Mouse (Mus musculus) intestine, embryonic 16.5 days (tissue): ENCODE results near the gene Sobp. TPM values are rescaled to one million over a fixed set of nuclear protein-coding genes. Genes with fewer than 3 reads are reported as not detected.

Experiments
- ATAC-seq: fragments of 200-750 bp; cut with Nextera tagmentation; 2 replicates; pipeline ENCODE4 v1.8.0; 2017; ENCODE audit warnings: moderate TSS enrichment, moderate library complexity
- H3K27ac ChIP-seq: fragments of 300-500 bp; sonication (generic); 2 replicates; pipeline ENCODE4 v1.5.1; 2014; ENCODE audit warnings: mild to moderate bottlenecking, low read length
- H3K27me3 ChIP-seq: fragments of 300-500 bp; sonication (generic); replicated peaks from 2 replicates; pipeline ENCODE4 v1.6.1; 2014; ENCODE audit warnings: low read length, control low read depth, mixed read lengths; ENCODE audit not compliant: control insufficient read depth, insufficient read depth
- H3K36me3 ChIP-seq: fragments of 300-500 bp; sonication (generic); 2 replicates; pipeline ENCODE4 v1.6.1; 2014; ENCODE audit warnings: low read length, control low read depth; ENCODE audit not compliant: control insufficient read depth, insufficient read depth
- H3K4me1 ChIP-seq: fragments of 300-500 bp; sonication (generic); 2 replicates; pipeline ENCODE4 v1.6.1; 2014; ENCODE audit warnings: low read length, control low read depth, mixed read lengths; ENCODE audit not compliant: control insufficient read depth, insufficient read depth
- H3K4me2 ChIP-seq: fragments of 300-500 bp; sonication (generic); 2 replicates; pipeline ENCODE4 v1.6.1; 2014; ENCODE audit warnings: low read depth, low read length, control low read depth
- H3K4me3 ChIP-seq: fragments of 300-500 bp; sonication (generic); 2 replicates; pipeline ENCODE4 v1.5.1; 2014; ENCODE audit warnings: mild to moderate bottlenecking, low read length
- H3K9ac ChIP-seq: fragments of 300-500 bp; sonication (generic); 2 replicates; pipeline ENCODE4 v1.6.1; 2014; ENCODE audit warnings: low read depth, low read length
- H3K9me3 ChIP-seq: fragments of 300-500 bp; sonication (generic); 2 replicates; pipeline ENCODE4 v1.6.1; 2016; ENCODE audit warnings: low read length, control low read depth; ENCODE audit not compliant: control insufficient read depth
- WGBS: fragments of 180-500 bp; shearing (Covaris S2); extraction: QIAGEN DNeasy Blood & Tissue Kit; methylation state at CpG from one replicate; pipeline ENCODE4 v1.1.7; 2014; 5-methylcytosine and 5-hydroxymethylcytosine counted together
- polyA plus RNA-seq: library from polyadenylated mRNA; unstranded; fragments of >200 nt; fragmentation: Nextera tagmentation; extraction: Ambion mirVana; gene quantifications from 2 replicates; pipeline ENCODE4 v1.2.1, GENCODE M21; 2015

Gene Sobp
- polyA plus RNA-seq, 1 experiment from 2014 or later, result 0.46 TPM

DNA sequence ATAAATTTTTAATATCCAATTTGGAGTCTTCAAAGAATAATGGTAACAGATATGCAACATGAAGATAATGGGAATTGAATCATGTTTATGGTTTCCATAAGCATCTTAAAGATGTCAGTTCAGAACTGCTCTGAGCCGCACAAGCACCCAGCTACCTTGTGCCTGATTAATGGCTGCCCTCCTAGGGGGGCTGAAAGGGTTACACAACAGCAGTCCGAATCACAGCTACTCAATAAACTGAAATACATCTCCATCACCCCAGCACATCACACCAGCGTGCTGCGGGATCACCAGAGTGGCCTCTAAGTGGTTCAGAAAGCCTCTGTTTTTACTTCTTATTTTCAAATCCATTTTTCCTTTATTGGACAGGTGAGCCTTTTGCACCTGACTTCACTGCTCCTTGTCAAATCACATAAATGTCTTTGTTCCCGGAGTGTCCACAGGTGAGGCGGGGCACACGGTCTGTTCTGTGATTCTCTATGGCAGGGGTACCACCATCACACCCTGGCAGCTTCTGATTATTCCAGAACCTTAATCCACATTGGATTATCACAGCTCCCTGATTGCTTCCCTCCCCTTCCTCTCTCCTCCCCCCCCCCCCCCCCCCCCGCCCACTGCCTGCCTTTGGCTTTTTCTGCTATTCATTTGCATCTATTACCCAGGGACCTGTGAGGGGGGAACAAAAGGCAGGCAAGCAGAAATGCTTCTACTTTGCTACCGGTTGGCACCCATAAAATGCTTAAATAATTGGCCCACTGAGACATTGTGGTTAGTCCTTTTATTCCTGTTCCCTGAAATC is 90.8 kb downstream of the Sobp start:
- H3K9ac ChIP-seq, result no peak overlapping the region
- no peak overlapping the region for H3K4me3 ChIP-seq
- no peaks in the 10 kb centered on the region for H3K27me3 ChIP-seq
- H3K27ac ChIP-seq, result no peak overlapping the region
- H3K4me1 ChIP-seq, result no peaks in the 10 kb centered on the region
- no peaks in the 10 kb centered on the region for H3K9me3 ChIP-seq
- H3K4me2 ChIP-seq, result no peak overlapping the region
- WGBS, result 69% methylated on average over 8 of the region's 9 CpGs
- H3K36me3 ChIP-seq, result no peaks in the 10 kb centered on the region
- ATAC-seq, result no peak

DNA sequence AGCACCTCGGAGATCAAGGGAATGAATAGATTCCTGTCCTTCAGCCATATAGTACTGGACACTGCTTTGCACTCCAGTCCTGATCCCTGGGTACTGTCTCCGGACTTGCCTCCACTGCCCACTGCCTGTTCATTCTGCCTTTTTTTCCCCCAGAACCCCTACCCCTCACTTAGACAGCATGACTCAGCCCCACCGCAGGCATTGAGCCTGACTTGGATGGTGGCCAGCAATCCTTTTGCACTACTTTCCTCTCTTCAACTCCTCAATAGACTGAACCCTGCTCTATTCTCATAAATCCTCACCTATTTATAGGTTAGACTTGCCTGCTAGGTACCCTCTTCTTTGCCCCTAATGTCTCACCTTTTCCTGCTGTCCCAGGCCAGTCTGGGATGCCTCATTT is 93.0 kb downstream of the Sobp start:
- Histone ChIP-seq H3K9ac (no peak overlapping the region), H3K9me3 (no peaks in the 10 kb centered on the region), H3K27ac (no peak overlapping the region), H3K4me1 (no peaks in the 10 kb centered on the region), H3K27me3 (no peaks in the 10 kb centered on the region), H3K36me3 (no peaks in the 10 kb centered on the region), H3K4me3 (no peak overlapping the region), H3K4me2 (no peak overlapping the region)
- ATAC-seq, result no peak
- 73% methylated on average over 3 of the region's 3 CpGs for WGBS

DNA sequence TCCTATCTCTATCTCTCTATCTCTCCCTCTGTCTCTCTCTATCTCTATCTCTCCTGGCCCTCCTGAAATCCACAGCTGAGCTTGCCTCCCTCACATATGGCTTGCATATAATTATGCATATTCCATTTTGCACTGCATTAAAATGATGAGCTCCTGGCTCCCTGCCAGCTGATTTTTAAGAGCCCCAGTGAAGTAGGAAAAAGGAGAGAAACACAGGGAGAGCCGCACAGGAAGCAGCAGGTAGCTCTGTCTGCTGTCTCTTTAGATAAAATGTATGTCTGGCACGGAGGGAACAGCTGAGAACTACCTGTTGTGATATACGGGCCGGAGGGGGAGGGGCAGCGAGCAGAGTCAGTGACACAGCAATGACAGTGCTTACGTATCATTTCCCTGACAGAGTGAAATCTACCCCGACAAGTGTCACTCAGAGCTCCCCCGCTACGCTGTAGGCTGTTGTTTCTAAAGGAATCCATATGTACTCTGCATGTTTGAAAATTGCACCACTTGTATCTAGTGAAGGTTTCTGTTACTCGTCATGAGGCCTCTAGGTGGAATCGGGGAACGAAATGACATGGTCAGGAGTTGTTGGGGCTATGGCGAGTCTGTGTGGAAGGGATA is 98.7 kb downstream of the Sobp start:
- Histone ChIP-seq H3K36me3 (no peaks in the 10 kb centered on the region), H3K4me3 (no peak overlapping the region), H3K27me3 (no peaks in the 10 kb centered on the region), H3K9ac (no peak overlapping the region), H3K27ac (no peak overlapping the region), H3K4me2 (no peak overlapping the region), H3K4me1 (no peaks in the 10 kb centered on the region), H3K9me3 (no peaks in the 10 kb centered on the region)
- ATAC-seq, result no peak
- 62% methylated on average over 13 of the region's 13 CpGs for WGBS

DNA sequence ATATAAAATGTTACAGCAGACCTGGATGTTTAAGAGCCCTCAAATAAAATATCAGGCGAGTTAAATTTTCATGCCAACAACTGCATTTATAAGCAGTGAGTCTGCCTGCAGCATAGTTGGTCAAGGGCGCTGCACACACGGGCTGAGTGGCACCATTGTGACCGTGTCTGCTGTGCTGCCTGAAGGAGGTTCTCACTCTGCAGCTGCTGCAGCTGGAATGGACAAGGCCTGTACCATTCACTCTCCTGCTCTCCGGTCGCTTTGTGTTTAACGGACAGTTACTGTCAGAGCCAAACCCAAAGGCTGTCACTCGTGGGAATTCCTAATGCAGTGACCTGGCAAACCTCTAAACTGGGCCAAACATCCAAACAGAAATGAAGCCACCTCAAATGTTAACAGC is 101.0 kb downstream of the Sobp start:
- WGBS, result 60% methylated on average over 8 of the region's 8 CpGs
- ATAC-seq, result no peak
- Histone ChIP-seq H3K9me3 (no peaks in the 10 kb centered on the region), H3K36me3 (no peaks in the 10 kb centered on the region), H3K9ac (no peak overlapping the region), H3K4me3 (no peak overlapping the region), H3K27me3 (no peaks in the 10 kb centered on the region), H3K27ac (no peak overlapping the region), H3K4me2 (no peak overlapping the region), H3K4me1 (no peaks in the 10 kb centered on the region)

DNA sequence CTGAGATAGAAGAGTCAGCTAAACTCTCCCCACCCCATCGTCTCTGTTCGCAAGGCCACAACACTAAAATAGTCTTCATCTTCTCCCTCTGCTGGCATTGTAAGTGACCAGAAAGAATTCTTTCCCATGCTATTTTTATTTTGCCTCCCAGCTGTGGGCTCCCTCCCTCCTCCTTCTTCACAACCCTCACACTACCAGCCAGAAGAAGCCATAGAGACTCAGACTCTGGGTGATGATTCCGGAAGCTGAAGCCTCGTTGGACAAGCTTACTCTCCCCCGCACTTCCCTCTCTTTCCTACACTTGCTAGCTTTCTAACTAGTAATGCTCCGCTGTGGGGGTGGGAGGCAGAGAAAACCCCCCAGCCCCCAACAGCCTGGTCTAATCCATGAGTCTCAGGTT is 103.4 kb downstream of the Sobp start:
- ATAC-seq, result no peak
- 91% methylated on average over 6 of the region's 6 CpGs for WGBS

DNA sequence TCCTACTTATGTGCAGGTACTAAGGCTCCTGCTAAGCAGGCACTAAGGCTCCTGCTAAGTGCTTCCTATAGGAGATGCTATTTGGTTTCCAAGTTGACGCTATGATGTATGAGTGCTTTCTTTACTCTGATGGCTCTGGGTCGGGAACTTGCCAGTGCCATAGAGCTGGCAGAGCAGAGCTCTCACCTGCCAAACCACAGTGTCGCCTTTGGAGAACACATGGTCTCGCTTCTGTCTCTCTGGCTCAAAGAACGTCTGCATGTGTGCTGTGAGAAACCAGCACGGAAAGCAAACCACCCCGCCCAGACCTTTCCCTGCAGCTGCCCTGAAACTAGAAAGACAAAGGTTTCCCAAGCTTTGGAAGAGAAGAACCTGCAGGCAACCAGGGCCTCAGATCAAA is 109.0 kb downstream of the Sobp start:
- H3K4me1 ChIP-seq, result no peaks in the 10 kb centered on the region
- 80% methylated on average over 7 of the region's 7 CpGs for whole genome bisulfite sequencing
- no peak overlapping the region for H3K27ac ChIP-seq
- H3K9ac ChIP-seq, result no peak overlapping the region
- no peak overlapping the region for H3K4me2 ChIP-seq
- H3K9me3 ChIP-seq, result no peaks in the 10 kb centered on the region
- ATAC-seq, result no peak
- no peaks in the 10 kb centered on the region for H3K27me3 ChIP-seq
- H3K36me3 ChIP-seq, result no peaks in the 10 kb centered on the region
- H3K4me3 ChIP-seq, result no peak overlapping the region

More for the DNA sequence above, 103.4 kb downstream of the Sobp start:
- H3K9me3 ChIP-seq, result no peaks in the 10 kb centered on the region
- no peaks in the 10 kb centered on the region for H3K36me3 ChIP-seq
- H3K27ac ChIP-seq, result no peak overlapping the region
- no peak overlapping the region for H3K4me3 ChIP-seq
- no peaks in the 10 kb centered on the region for H3K27me3 ChIP-seq
- H3K9ac ChIP-seq, result no peak overlapping the region
- no peaks in the 10 kb centered on the region for H3K4me1 ChIP-seq
- no peak overlapping the region for H3K4me2 ChIP-seq

DNA sequence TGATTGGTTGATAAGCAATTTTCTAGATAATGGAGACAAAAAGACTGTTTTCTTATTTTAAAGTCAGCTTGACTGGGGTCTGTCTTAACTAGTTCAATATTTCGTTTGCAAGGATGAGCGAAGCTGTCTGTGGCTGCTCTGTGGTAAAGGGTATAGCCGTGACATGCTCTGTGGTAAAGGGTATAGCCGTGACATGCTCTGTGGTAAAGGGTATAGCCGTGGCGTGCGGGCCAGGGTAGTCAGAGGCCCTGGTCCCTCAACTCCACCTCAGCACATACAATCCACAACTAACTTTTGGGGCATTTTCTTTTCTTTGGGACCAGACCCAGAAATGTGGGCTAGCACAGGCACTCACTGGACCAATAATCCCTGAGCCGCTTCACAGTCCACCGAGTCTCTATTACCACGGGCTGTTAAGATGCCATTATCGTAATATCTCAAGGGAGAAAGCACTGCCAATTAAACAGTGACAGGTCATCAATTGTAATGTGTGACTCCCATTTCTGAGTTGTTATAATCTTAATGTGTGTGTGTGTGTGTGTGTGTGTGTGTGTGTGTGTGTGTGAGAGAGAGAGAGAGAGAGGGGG is 112.7 kb downstream of the Sobp start:
- no peaks in the 10 kb centered on the region for H3K4me1 ChIP-seq
- 88% methylated on average over 11 of the region's 11 CpGs for WGBS

DNA sequence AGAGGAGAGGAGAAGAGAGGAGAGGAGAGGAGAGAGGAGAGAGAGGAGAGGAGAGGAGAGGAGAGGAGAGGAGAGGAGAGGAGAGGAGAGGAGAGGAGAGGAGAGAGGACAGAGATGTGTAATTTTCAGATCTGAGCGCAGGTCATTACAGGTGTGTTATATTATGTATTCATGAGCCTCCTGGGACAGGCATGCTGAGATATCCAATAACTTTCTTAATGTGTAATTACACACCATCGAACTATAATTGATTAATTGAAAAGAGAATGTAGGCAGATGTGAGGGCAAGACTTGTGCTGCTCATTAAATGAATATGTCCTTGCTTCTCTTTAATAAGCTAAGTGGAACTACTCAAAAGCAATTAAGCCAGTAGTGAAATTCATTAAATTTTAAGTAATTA is 118.9 kb downstream of the Sobp start:
- Histone ChIP-seq H3K9ac (no peak overlapping the region), H3K27me3 (no peaks in the 10 kb centered on the region), H3K36me3 (no peaks in the 10 kb centered on the region), H3K4me2 (no peak overlapping the region), H3K27ac (no peak overlapping the region), H3K4me1 (no peaks in the 10 kb centered on the region), H3K9me3 (no peaks in the 10 kb centered on the region), H3K4me3 (no peak overlapping the region)
- WGBS, result 87% methylated on average over 2 of the region's 2 CpGs
- ATAC-seq, result no peak

More for the DNA sequence above, 112.7 kb downstream of the Sobp start:
- no peak overlapping the region for H3K9ac ChIP-seq
- no peaks in the 10 kb centered on the region for H3K36me3 ChIP-seq
- H3K4me3 ChIP-seq, result no peak overlapping the region
- no peaks in the 10 kb centered on the region for H3K9me3 ChIP-seq
- ATAC-seq, result no peak
- no peaks in the 10 kb centered on the region for H3K27me3 ChIP-seq
- no peak overlapping the region for H3K4me2 ChIP-seq
- H3K27ac ChIP-seq, result no peak overlapping the region

DNA sequence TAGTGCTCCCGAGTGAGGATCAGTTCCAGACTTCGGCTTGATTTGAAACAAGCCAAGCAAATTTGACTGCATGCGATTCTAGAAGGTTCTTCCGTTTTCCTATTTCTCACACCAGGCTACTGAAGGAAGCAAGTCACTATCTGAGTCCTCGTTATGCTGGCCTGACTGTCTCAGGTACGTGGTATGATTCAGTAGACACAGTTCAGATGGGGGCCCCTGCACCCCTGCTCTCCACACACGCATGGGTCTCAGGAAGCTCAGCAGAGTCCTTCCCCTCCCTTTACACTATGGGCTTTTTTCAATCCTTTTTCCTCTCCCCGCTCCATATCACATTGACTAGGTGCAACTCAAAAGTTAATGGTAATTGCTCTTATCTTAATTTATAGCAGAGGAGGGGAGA is 119.6 kb downstream of the Sobp start:
- no peak for ATAC-seq
- no peaks in the 10 kb centered on the region for H3K36me3 ChIP-seq
- no peak overlapping the region for H3K9ac ChIP-seq
- no peak overlapping the region for H3K27ac ChIP-seq
- no peaks in the 10 kb centered on the region for H3K27me3 ChIP-seq
- no peaks in the 10 kb centered on the region for H3K4me1 ChIP-seq
- WGBS, result 72% methylated on average over 8 of the region's 8 CpGs
- H3K4me3 ChIP-seq, result no peak overlapping the region
- no peaks in the 10 kb centered on the region for H3K9me3 ChIP-seq
- H3K4me2 ChIP-seq, result no peak overlapping the region
